Mouse (Mus musculus): ENCODE measurements around the gene Pdx1. TPM values are rescaled to one million over a fixed set of nuclear protein-coding genes. Genes with fewer than 3 reads are reported as not detected.

Pdx1 gene
- polyA plus RNA-seq, 1 experiment from 2014 or later = not detected

- Histone ChIP-seq H3K36me3 (replicated peaks) (no peaks in the 10 kb centered on the region), H3K9me3 (no peaks in the 10 kb centered on the region), H3K9ac (no peak overlapping the region), H3K4me3 (no peak overlapping the region), H3K27me3 (replicated peaks) (peaks cover 100% of the 10 kb centered on the region), H3K4me2 (0 out of 2 replicates have a peak overlapping the region, but pooled peaks have one; percentile 3), H3K4me1 (peaks cover 23% of the 10 kb centered on the region), H3K27ac (no peak overlapping the region)
- ATAC-seq (replicated peaks) = no peak
- WGBS = under 1% methylated on average over 58 of the region's 58 CpGs
Observed at GRCm38 (mm10) chr5:147305856-147306637, 36.3 kb downstream of the Pdx1 start.

GRCm38 (mm10) chr5:147306638-147307397 is 37.1 kb downstream of the Pdx1 start, which contains the start of gene Cdx2:
Gene Cdx2 (minus strand): TSS chr5:147307270.
- Histone ChIP-seq H3K27ac (no peak within 1 kb of the TSS), H3K4me2 (0 out of 2 replicates have a peak within 1 kb of the TSS, but pooled peaks have one; percentile 3), H3K9me3 (no peaks in the 10 kb centered on the region), H3K4me3 (no peak within 1 kb of the TSS), H3K9ac (no peak within 1 kb of the TSS), H3K4me1 (peaks cover 23% of the 10 kb centered on the region), H3K36me3 (replicated peaks) (no peaks in the 10 kb centered on the region), H3K27me3 (replicated peaks) (peaks cover 100% of the 10 kb centered on the region)
- no peak for ATAC-seq (replicated peaks)
- WGBS = under 1% methylated on average over 63 of the region's 63 CpGs

GRCm38 (mm10) chr5:147307398-147307785 is 37.6 kb downstream of the Pdx1 start:
- Histone ChIP-seq H3K27ac (no peak overlapping the region), H3K36me3 (replicated peaks) (no peaks in the 10 kb centered on the region), H3K4me1 (peaks cover 23% of the 10 kb centered on the region), H3K4me3 (no peak overlapping the region), H3K9ac (no peak overlapping the region), H3K27me3 (replicated peaks) (peaks cover 100% of the 10 kb centered on the region), H3K4me2 (no peak overlapping the region), H3K9me3 (no peaks in the 10 kb centered on the region)
- ATAC-seq (replicated peaks) = no peak
- under 1% methylated on average over 12 of the region's 12 CpGs for WGBS

GRCm38 (mm10) chr5:147308451-147308850 is 38.7 kb downstream of the Pdx1 start:
- 5% methylated on average over 9 of the region's 9 CpGs for WGBS
- no peaks in the 10 kb centered on the region for H3K9me3 ChIP-seq

GRCm38 (mm10) chr5:147309786-147310185 is 40.0 kb downstream of the Pdx1 start:
- no peak overlapping the region for H3K9ac ChIP-seq
- ATAC-seq (replicated peaks) = no peak

More at GRCm38 (mm10) chr5:147308451-147308850, 38.7 kb downstream of the Pdx1 start:
- no peak overlapping the region for H3K27ac ChIP-seq
- H3K36me3 ChIP-seq (replicated peaks) = no peaks in the 10 kb centered on the region
- peaks cover 100% of the 10 kb centered on the region for H3K27me3 ChIP-seq (replicated peaks)
- H3K4me3 ChIP-seq = no peak overlapping the region
- no peak for ATAC-seq (replicated peaks)
- H3K4me1 ChIP-seq = peaks cover 23% of the 10 kb centered on the region
- H3K9ac ChIP-seq = no peak overlapping the region
- H3K4me2 ChIP-seq = no peak overlapping the region

GRCm38 (mm10) chr5:147312830-147313685 is 43.3 kb downstream of the Pdx1 start:
- peaks cover 100% of the 10 kb centered on the region for H3K27me3 ChIP-seq (replicated peaks)
- H3K4me1 ChIP-seq = peaks cover 8% of the 10 kb centered on the region; the same call in 1 of the 2 replicates
- no peak for ATAC-seq (replicated peaks)
- no peaks in the 10 kb centered on the region for H3K36me3 ChIP-seq (replicated peaks)
- under 1% methylated on average over 27 of the region's 27 CpGs for WGBS
- no peak overlapping the region for H3K27ac ChIP-seq
- H3K9ac ChIP-seq = no peak overlapping the region
- no peak overlapping the region for H3K4me2 ChIP-seq
- no peaks in the 10 kb centered on the region for H3K9me3 ChIP-seq
- no peak overlapping the region for H3K4me3 ChIP-seq

More at GRCm38 (mm10) chr5:147309786-147310185, 40.0 kb downstream of the Pdx1 start:
- Histone ChIP-seq H3K27me3 (replicated peaks) (peaks cover 100% of the 10 kb centered on the region), H3K9me3 (no peaks in the 10 kb centered on the region), H3K4me2 (no peak overlapping the region), H3K36me3 (replicated peaks) (no peaks in the 10 kb centered on the region), H3K27ac (no peak overlapping the region), H3K4me3 (no peak overlapping the region), H3K4me1 (peaks cover 14% of the 10 kb centered on the region)
- WGBS = 0% methylated on average over 2 of the region's 2 CpGs

- ATAC-seq (replicated peaks) = peak; percentile 17; the same call in 1 of the 2 replicates
- Histone ChIP-seq H3K27me3 (replicated peaks) (peaks cover 94% of the 10 kb centered on the region), H3K4me1 (peaks cover 8% of the 10 kb centered on the region; the same call in 1 of the 2 replicates), H3K9ac (no peak overlapping the region), H3K9me3 (no peaks in the 10 kb centered on the region), H3K27ac (no peak overlapping the region), H3K4me2 (peak overlapping the region; percentile 3; the same call in 1 of the 2 replicates), H3K36me3 (replicated peaks) (no peaks in the 10 kb centered on the region), H3K4me3 (no peak overlapping the region)
- WGBS = 1% methylated on average over 39 of the region's 39 CpGs
Observed at GRCm38 (mm10) chr5:147314646-147315431, 45.1 kb downstream of the Pdx1 start.

- 0 out of 2 replicates have a peak overlapping the region, but pooled peaks have one; percentile 3 for H3K4me2 ChIP-seq
- H3K4me3 ChIP-seq = no peak overlapping the region
- no peak overlapping the region for H3K27ac ChIP-seq
- no peaks in the 10 kb centered on the region for H3K36me3 ChIP-seq (replicated peaks)
- H3K4me1 ChIP-seq = peaks cover 8% of the 10 kb centered on the region; the same call in 1 of the 2 replicates
- no peak for ATAC-seq (replicated peaks)
- peaks cover 93% of the 10 kb centered on the region for H3K27me3 ChIP-seq (replicated peaks)
- H3K9me3 ChIP-seq = no peaks in the 10 kb centered on the region
- WGBS = 1% methylated on average over 25 of the region's 25 CpGs
- no peak overlapping the region for H3K9ac ChIP-seq
Observed at GRCm38 (mm10) chr5:147315432-147316075, 45.8 kb downstream of the Pdx1 start.

- no peaks in the 10 kb centered on the region for H3K9me3 ChIP-seq
- H3K27ac ChIP-seq = no peak overlapping the region
- peaks cover 89% of the 10 kb centered on the region for H3K27me3 ChIP-seq (replicated peaks)
- ATAC-seq (replicated peaks) = no peak
- no peak overlapping the region for H3K4me3 ChIP-seq
- no peak overlapping the region for H3K9ac ChIP-seq
- no peak overlapping the region for H3K4me2 ChIP-seq
- 6% methylated on average over 7 of the region's 7 CpGs for WGBS
- H3K36me3 ChIP-seq (replicated peaks) = no peaks in the 10 kb centered on the region
- H3K4me1 ChIP-seq = peaks cover 8% of the 10 kb centered on the region; the same call in 1 of the 2 replicates
Observed at GRCm38 (mm10) chr5:147317321-147317720, 47.6 kb downstream of the Pdx1 start.

- H3K4me2 ChIP-seq = no peak overlapping the region
- no peak overlapping the region for H3K4me3 ChIP-seq
- peaks cover 8% of the 10 kb centered on the region; the same call in 1 of the 2 replicates for H3K4me1 ChIP-seq
- H3K27ac ChIP-seq = no peak overlapping the region
- 23% methylated on average over 7 of the region's 7 CpGs for WGBS
- H3K36me3 ChIP-seq (replicated peaks) = no peaks in the 10 kb centered on the region
- no peak for ATAC-seq (replicated peaks)
- H3K9ac ChIP-seq = no peak overlapping the region
- H3K9me3 ChIP-seq = no peaks in the 10 kb centered on the region
- H3K27me3 ChIP-seq (replicated peaks) = peaks cover 89% of the 10 kb centered on the region
Observed at GRCm38 (mm10) chr5:147317991-147318390, 48.2 kb downstream of the Pdx1 start.

- Histone ChIP-seq H3K9me3 (no peaks in the 10 kb centered on the region), H3K4me1 (peaks cover 8% of the 10 kb centered on the region; the same call in 1 of the 2 replicates), H3K27ac (no peak overlapping the region), H3K4me3 (no peak overlapping the region), H3K27me3 (replicated peaks) (peaks cover 76% of the 10 kb centered on the region), H3K9ac (no peak overlapping the region), H3K36me3 (replicated peaks) (no peaks in the 10 kb centered on the region), H3K4me2 (no peak overlapping the region)
- ATAC-seq (replicated peaks) = peak; percentile 55; the same call in 1 of the 2 replicates
Observed at GRCm38 (mm10) chr5:147319653-147320052, 49.9 kb downstream of the Pdx1 start.

All from midbrain, embryonic 15.5 days (tissue).